Mouse (Mus musculus) bone marrow macrophage, adult 2 months (primary cell): ENCODE data around the gene Nprl3. TPM values are rescaled to one million over a fixed set of nuclear protein-coding genes. Genes with fewer than 3 reads are reported as not detected.
"Not testable (repeated sequence)": the region's sequence is repeated elsewhere in the genome, so short reads cannot be mapped to it uniquely, and the experiment has no call there.

ENCODE experiments used
- H3K27ac ChIP-seq: 2 replicates; pipeline ENCODE4 v1.5.1; 2012; ENCODE audit warnings: low read depth, low read length; ENCODE audit not compliant: insufficient read depth
- H3K4me1 ChIP-seq: 2 replicates; pipeline ENCODE4 v1.6.1; 2012; ENCODE audit warnings: low read length; ENCODE audit not compliant: control insufficient read depth, insufficient read depth
- H3K4me3 ChIP-seq: 2 replicates; pipeline ENCODE4 v1.5.1; 2012; ENCODE audit warnings: mild to moderate bottlenecking, low read length, moderate library complexity; ENCODE audit not compliant: insufficient read depth
- CTCF ChIP-seq: IDR thresholded peaks from 2 replicates; pipeline ENCODE4 v1.5.1; 2012; ENCODE audit warnings: low read depth, mild to moderate bottlenecking, low read length, moderate library complexity
- POLR2A ChIP-seq: IDR thresholded peaks from 2 replicates; pipeline ENCODE4 v1.6.1; 2012; ENCODE audit warnings: mild to moderate bottlenecking, low read depth, low read length, borderline replicate concordance
- polyA plus RNA-seq: library from polyadenylated mRNA; stranded (reverse); fragments of >200 nt; gene quantifications from 2 replicates; pipeline ENCODE4 v1.2.4, GENCODE M21; 2012; ENCODE audit not compliant: missing spikeins, insufficient read depth, insufficient read length

Nprl3 gene
- 14.2 and 18.5 TPM in 2 replicates for polyA plus RNA-seq

DNA sequence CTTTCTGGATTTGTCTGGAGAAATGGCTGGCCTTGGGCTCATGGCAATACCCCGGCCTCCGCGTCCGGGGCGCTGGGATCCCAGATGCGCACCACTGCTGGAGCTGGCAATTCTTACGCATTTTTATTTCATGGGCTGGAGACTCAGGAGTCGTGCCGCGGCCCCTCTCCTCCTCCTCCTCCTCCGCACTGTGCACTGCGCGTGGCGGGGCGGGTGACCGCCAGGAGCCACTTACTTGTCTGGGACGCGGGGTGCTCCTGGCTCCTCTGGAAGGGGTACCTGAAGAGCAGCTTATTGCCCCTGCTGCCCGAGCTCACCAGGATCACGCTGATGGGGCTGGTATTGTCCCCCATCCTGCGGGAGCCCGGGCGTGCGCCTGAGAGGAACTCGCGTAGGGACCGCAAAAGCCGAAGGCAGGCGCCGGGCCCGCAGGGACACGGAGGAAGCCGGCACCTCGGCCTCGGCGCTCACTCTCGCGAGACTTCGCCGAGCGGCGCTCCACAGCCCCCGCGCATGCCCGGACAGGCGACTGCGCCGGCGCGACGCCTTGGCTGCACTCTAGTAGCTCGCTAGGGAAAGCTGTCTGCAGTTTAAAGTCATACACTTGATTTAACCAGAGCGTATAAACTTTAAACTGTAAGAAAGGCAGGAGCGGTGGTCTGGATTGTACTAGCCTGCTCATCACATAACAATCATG, at the start of gene Nprl3:
TSS of gene Nprl3 (minus strand) at position 520 of the 697 bp plus-strand sequence.
- Histone ChIP-seq H3K4me3 (peak within 1 kb of the TSS; percentile 99), H3K27ac (peak within 1 kb of the TSS; percentile 79), H3K4me1 (peaks cover 25% of the 10 kb centered on the region)
- TF ChIP-seq CTCF, result no peak
- peak; percentile 58; the same call in 1 of the 2 replicates for TF ChIP-seq POLR2A

GRCm38 (mm10) chr11:32316009-32316408, 48.5 kb upstream of the Nprl3 start:
- peaks cover 2% of the 10 kb centered on the region; the same call in 1 of the 2 replicates for H3K4me1 ChIP-seq
- no peak overlapping the region for H3K27ac ChIP-seq
- no peak for TF ChIP-seq CTCF
- H3K4me3 ChIP-seq, result no peak overlapping the region

DNA sequence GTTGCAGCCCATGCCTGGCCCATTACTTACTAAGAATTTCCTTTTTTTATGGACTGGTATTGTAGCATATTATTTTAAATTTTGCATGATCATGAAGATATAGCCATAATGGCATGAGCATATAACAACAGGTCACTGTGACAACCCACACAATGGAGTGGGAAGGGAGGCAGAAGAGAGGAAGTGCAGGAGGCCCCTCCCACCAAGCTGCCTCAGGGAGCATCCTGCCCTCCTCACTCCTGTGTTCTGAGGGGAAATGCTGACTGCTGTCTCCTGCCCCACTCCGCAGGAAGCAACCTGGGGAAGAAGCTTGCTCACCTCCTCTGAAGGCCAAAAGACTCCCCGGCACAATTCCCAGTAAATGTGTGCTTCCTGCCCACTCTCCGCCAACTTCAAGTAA, 42.4 kb upstream of the Nprl3 start:
- H3K4me3 ChIP-seq, result no peak overlapping the region
- 0 out of 2 replicates have a peak, but pooled peaks cover 2% of the 10 kb centered on the region for H3K4me1 ChIP-seq
- no peak for TF ChIP-seq CTCF
- no peak for TF ChIP-seq POLR2A
- H3K27ac ChIP-seq, result no peak overlapping the region

DNA sequence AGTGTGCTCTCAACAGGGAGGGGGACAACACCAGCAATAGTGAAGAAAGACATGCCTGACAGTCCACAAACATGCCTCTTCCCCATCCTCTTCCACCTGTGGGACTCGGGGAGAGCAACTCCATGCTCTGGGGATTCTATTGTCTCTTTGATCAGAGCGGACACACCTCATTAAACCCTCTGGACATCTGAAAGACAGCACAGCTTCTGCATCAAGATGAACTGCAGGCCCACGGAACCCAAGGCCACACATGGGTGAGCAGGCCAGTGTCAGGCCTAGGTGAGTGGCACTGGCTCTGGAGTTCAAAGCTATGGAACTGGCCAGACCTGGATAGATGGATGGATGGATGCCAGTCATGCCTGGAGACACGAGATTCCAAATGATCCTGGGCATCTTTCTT, 41.9 kb upstream of the Nprl3 start:
- Histone ChIP-seq H3K4me3 (no peak overlapping the region), H3K27ac (no peak overlapping the region), H3K4me1 (0 out of 2 replicates have a peak, but pooled peaks cover 2% of the 10 kb centered on the region)
- TF ChIP-seq POLR2A (no peak), CTCF (no peak)

DNA sequence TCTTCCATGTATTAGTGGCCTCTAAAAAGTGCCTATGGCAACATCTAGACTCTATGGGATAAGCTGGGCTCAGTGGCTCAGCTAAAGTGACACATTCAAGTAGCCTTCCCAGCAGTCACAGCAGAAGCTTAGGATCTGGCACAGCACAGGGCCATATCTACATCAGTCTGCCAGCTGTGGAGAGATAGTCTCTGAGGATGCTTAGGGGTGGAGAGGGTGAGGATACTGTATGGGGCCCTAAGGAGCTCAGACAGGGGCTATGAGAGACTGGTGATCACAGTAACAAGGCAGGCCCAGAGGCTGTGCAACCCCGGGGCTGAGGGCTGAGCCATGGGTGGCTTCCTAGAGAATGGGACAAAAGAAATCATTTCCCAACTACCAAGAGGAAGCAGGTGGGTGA, 39.5 kb upstream of the Nprl3 start:
- 0 out of 2 replicates have a peak, but pooled peaks cover 2% of the 10 kb centered on the region for H3K4me1 ChIP-seq
- TF ChIP-seq POLR2A, result no peak
- TF ChIP-seq CTCF, result no peak
- no peak overlapping the region for H3K4me3 ChIP-seq
- H3K27ac ChIP-seq, result no peak overlapping the region

GRCm38 (mm10) chr11:32303455-32303854, 35.9 kb upstream of the Nprl3 start:
- H3K27ac ChIP-seq, result no peak overlapping the region
- H3K4me3 ChIP-seq, result no peak overlapping the region
- TF ChIP-seq POLR2A, result no peak
- no peak for TF ChIP-seq CTCF
- peaks cover 4% of the 10 kb centered on the region for H3K4me1 ChIP-seq

GRCm38 (mm10) chr11:32302824-32303419, 35.4 kb upstream of the Nprl3 start:
- TF ChIP-seq POLR2A (no peak), CTCF (no peak)
- Histone ChIP-seq H3K27ac (no peak overlapping the region), H3K4me3 (no peak overlapping the region), H3K4me1 (peaks cover 4% of the 10 kb centered on the region)

- Histone ChIP-seq H3K4me3 (no peak overlapping the region), H3K27ac (no peak overlapping the region), H3K4me1 (peaks cover 4% of the 10 kb centered on the region)
- TF ChIP-seq POLR2A, result no peak
- no peak for TF ChIP-seq CTCF
These were observed 34.0 kb upstream of the Nprl3 start for GRCm38 (mm10) chr11:32301506-32301905.

DNA sequence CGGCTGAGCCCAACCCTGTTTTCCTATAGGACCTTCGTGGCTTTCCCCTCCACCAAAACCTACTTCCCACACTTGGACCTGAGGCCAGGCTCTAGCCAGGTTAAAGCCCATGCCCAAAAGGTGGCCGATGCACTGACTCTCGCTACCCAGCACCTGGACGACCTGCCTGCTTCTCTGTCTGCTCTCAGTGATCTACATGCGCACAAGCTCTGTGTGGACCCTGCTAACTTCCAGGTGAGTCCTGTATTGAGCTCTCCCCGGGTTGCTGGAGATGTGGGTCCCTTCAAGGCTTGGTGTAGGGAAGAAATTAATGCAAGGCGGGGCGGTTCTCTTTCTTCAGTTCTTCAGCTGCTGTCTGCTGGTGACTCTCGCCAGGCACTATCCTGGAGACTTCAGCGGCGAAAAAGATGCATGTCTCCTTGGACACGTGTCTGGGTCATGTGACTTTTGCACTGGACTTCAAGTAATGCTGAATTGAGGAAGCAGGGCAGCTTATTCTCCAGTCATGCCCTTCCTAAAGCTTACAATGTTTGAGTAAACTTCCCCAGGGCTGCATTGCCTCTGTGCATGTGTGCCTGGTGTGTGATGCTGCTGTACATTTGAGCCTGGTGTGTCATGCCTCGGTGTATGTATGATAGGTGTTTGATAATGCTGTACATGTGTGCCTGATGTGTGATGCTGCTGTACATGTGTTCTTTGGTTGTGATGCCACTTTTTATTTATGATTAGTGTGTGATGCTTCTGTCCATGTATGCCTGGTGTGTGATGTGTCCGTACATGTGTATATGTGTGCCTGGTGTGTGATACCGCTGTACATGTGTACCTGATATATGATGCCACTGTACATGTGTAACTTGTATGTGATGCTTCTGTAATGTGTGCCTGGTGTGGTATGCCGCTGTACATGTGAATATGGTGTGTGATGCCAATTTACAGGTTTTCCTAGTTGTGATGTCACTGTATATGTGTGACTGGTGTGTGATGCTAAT, 33.1 kb upstream of the Nprl3 start:
- H3K4me1 ChIP-seq, result peaks cover 4% of the 10 kb centered on the region
- H3K27ac ChIP-seq, result no peak overlapping the region
- TF ChIP-seq CTCF (no peak), POLR2A (no peak)
- peak overlapping the region; percentile 59 for H3K4me3 ChIP-seq

- peak; percentile 68 for TF ChIP-seq CTCF
- H3K27ac ChIP-seq, H3K4me1 ChIP-seq: not testable (repeated sequence)
- H3K4me3 ChIP-seq, result peak within 1 kb of the TSS; percentile 59
These were observed 32.4 kb upstream of the Nprl3 start, which contains the start of gene Hbq1a for GRCm38 (mm10) chr11:32299865-32300264. Gene Hbq1a, plus strand, starts transcription at chr11:32300069.
